Mouse (Mus musculus): ENCODE data around the gene Cfap77. TPM values are rescaled to one million over a fixed set of nuclear protein-coding genes. Genes with fewer than 3 reads are reported as not detected.
A peak's percentile ranks its signal among the peaks of the same experiment; 100 is the strongest.
"Not testable (repeated sequence)": the region's sequence is repeated elsewhere in the genome, so short reads cannot be mapped to it uniquely, and the experiment has no call there.

The Cfap77 gene
- total and polyA plus RNA-seq, 2 experiments from 2014 or later = 1.3 to 3.3 TPM

DNA sequence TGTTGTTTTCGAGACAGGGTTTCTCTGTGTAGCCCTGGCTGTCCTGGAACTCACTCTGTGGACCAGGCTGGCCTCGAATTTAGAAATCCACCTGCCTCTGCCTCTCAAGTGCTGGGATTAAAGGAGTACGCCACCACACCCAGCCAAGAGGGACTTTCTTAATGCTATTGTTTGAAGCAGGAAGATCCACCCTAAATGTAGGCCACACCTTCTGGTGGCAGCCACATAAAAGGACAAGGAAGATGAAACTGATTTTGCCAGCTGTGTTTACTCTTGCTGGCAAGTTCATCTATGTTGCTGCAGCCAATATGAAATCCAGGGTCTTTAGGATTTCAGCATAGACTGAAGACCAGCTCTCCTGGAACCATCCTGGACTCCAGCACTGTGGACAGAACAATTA lies 42.6 kb upstream of the Cfap77 start:
- WGBS = 82% methylated on average over 3 of the region's 3 CpGs
- TF ChIP-seq CTCF (IDR thresholded peaks at IDR 0.05) = no peak
- DNase-seq (ENCODE audit: low spot score) (no peak), ATAC-seq (ENCODE audit: low FRiP score) (no peak)
- Histone ChIP-seq H3K27me3 (ENCODE audit: insufficient read depth, low read length) (no peaks in the 10 kb centered on the region), H3K9ac (replicated peaks; ENCODE audit: low read length, poor library complexity, severe bottlenecking) (no peak overlapping the region), H3K4me1 (ENCODE audit: insufficient read depth, low read length) (no peaks in the 10 kb centered on the region), H3K9me3 (ENCODE audit: low read length) (no peaks in the 10 kb centered on the region), H3K4me3 (ENCODE audit: low read depth, low read length) (no peak overlapping the region), H3K4me2 (ENCODE audit: low read depth, low read length, poor library complexity, severe bottlenecking) (no peak overlapping the region), H3K27ac (ENCODE audit: low read depth, low read length) (no peak overlapping the region), H3K36me3 (ENCODE audit: insufficient read depth, low read length) (no peaks in the 10 kb centered on the region)

DNA sequence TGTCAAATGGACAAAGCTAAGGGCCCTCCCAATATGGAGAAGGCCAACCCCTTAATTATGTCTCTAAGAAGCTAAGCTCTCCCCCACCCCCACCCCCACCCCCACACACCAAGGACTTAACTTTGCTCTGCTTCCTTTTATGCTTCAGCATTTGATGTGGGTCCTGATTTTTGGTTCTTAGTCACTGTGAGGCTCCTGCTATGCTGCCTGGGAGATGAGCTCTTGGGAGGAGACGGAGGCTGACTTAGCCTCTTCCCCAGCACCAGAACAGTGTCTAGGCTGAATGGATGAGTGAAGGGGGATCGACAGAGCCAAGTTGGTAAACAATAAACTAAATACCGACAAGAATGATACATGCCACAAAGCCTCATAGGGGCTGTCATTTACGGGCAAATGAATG lies 41.9 kb upstream of the Cfap77 start:
- H3K27me3 ChIP-seq (ENCODE audit: insufficient read depth, low read length) = no peaks in the 10 kb centered on the region
- no peak overlapping the region for H3K4me2 ChIP-seq (ENCODE audit: low read depth, low read length, poor library complexity, severe bottlenecking)
- no peak overlapping the region for H3K4me3 ChIP-seq (ENCODE audit: low read depth, low read length)
- H3K36me3 ChIP-seq (ENCODE audit: insufficient read depth, low read length) = no peaks in the 10 kb centered on the region
- H3K4me1 ChIP-seq (ENCODE audit: insufficient read depth, low read length) = no peaks in the 10 kb centered on the region
- H3K9ac ChIP-seq (replicated peaks; ENCODE audit: low read length, poor library complexity, severe bottlenecking) = no peak overlapping the region
- 40% methylated on average over 4 of the region's 4 CpGs for WGBS
- no peaks in the 10 kb centered on the region for H3K9me3 ChIP-seq (ENCODE audit: low read length)
- no peak overlapping the region for H3K27ac ChIP-seq (ENCODE audit: low read depth, low read length)
- TF ChIP-seq CTCF (IDR thresholded peaks at IDR 0.05) = no peak
- DNase-seq (ENCODE audit: low spot score) = no peak
- no peak for ATAC-seq (ENCODE audit: low FRiP score)

DNA sequence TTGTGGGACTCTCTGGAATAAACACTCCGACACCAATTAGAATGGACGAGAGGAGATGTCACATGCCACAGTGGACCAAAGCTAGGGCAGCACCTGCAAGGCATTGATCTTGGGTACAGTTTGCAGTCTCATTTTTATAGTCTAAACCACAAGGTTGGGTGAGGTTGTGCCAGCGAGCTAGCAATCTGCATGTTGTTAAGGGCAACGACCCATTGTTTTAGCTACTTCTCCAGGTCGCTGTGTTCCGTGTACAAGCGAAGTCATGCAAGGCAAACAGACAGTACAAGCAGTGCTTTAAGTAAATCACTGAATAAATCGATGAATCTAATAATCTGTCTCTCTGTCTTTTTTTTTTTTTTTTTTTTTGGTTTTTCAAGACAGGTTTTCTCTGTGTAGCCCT lies 40.8 kb upstream of the Cfap77 start:
- no peaks in the 10 kb centered on the region for H3K9me3 ChIP-seq (ENCODE audit: low read length)
- no peak overlapping the region for H3K9ac ChIP-seq (replicated peaks; ENCODE audit: low read length, poor library complexity, severe bottlenecking)
- H3K27ac ChIP-seq (ENCODE audit: low read depth, low read length) = no peak overlapping the region
- DNase-seq (ENCODE audit: low spot score) (no peak), ATAC-seq (ENCODE audit: low FRiP score) (no peak)
- no peak for TF ChIP-seq CTCF (IDR thresholded peaks at IDR 0.05)
- H3K36me3 ChIP-seq (ENCODE audit: insufficient read depth, low read length) = no peaks in the 10 kb centered on the region
- 94% methylated on average over 8 of the region's 8 CpGs for WGBS
- H3K4me2 ChIP-seq (ENCODE audit: low read depth, low read length, poor library complexity, severe bottlenecking) = no peak overlapping the region
- H3K4me3 ChIP-seq (ENCODE audit: low read depth, low read length) = no peak overlapping the region
- H3K4me1 ChIP-seq (ENCODE audit: insufficient read depth, low read length) = no peaks in the 10 kb centered on the region
- H3K27me3 ChIP-seq (ENCODE audit: insufficient read depth, low read length) = no peaks in the 10 kb centered on the region

GRCm38 (mm10) chr2:29089276-29089675 lies 34.4 kb upstream of the Cfap77 start:
- not testable (repeated sequence) for H3K27ac ChIP-seq (ENCODE audit: low read depth, low read length); H3K4me1 ChIP-seq (ENCODE audit: insufficient read depth, low read length); H3K4me3 ChIP-seq (ENCODE audit: low read depth, low read length); H3K9ac ChIP-seq (replicated peaks; ENCODE audit: low read length, poor library complexity, severe bottlenecking); ATAC-seq (ENCODE audit: low FRiP score); H3K4me2 ChIP-seq (ENCODE audit: low read depth, low read length, poor library complexity, severe bottlenecking); DNase-seq (ENCODE audit: low spot score); H3K9me3 ChIP-seq (ENCODE audit: low read length); H3K27me3 ChIP-seq (ENCODE audit: insufficient read depth, low read length)
- peaks cover 22% of the 10 kb centered on the region for H3K36me3 ChIP-seq (ENCODE audit: insufficient read depth, low read length)
- 77% methylated on average over 6 of the region's 6 CpGs for WGBS

DNA sequence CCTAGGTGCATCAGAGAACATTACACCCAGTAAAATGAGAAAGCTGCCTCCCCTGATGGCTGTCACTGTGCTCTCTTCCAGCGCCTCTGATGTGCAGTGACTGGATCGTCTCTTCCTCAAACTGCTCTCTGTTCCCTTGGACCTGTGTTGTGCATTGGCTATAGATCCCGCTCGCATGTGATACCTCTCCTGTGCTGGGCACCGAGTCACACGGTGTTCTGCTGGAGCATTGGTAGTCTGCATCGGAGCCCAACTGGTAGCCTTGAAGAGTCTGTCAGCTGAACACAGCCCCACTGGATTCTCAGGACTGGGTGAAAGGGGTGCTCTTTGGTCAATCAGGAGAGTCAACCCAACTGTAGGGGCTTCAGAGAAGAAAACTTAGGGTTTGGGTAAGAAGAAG lies 31.2 kb upstream of the Cfap77 start:
- 96% methylated on average over 7 of the region's 7 CpGs for WGBS
- H3K27ac ChIP-seq (ENCODE audit: low read depth, low read length) = no peak overlapping the region
- H3K4me2 ChIP-seq (ENCODE audit: low read depth, low read length, poor library complexity, severe bottlenecking) = no peak overlapping the region
- no peaks in the 10 kb centered on the region for H3K4me1 ChIP-seq (ENCODE audit: insufficient read depth, low read length)
- H3K9me3 ChIP-seq (ENCODE audit: low read length) = no peaks in the 10 kb centered on the region
- peaks cover 47% of the 10 kb centered on the region for H3K36me3 ChIP-seq (ENCODE audit: insufficient read depth, low read length)
- H3K4me3 ChIP-seq (ENCODE audit: low read depth, low read length) = no peak overlapping the region
- DNase-seq (ENCODE audit: low spot score) (no peak), ATAC-seq (ENCODE audit: low FRiP score) (no peak)
- no peak overlapping the region for H3K9ac ChIP-seq (replicated peaks; ENCODE audit: low read length, poor library complexity, severe bottlenecking)
- TF ChIP-seq CTCF (IDR thresholded peaks at IDR 0.05) = no peak
- H3K27me3 ChIP-seq (ENCODE audit: insufficient read depth, low read length) = no peaks in the 10 kb centered on the region

DNA sequence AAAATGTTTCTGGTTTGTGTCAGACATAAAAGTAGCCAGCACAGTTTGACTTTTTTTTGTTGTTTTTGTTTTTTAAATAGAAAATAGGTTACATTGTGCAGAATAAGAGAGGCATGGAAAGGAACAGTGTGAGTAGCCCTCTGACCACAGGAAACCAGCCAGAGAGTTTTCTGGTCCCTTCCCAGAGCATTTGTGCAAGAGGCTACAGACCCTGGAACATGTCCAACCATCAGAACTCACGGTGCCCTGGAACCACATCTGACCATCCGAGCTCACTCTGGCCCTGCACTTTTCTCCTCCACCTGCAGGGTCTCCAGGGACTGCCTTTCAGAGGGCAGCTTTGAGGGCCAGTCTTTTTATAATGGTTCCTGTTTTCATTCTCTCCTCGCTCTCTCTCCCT lies 27.1 kb upstream of the Cfap77 start:
- Histone ChIP-seq H3K9ac (replicated peaks; ENCODE audit: low read length, poor library complexity, severe bottlenecking) (no peak overlapping the region), H3K9me3 (ENCODE audit: low read length) (no peaks in the 10 kb centered on the region), H3K4me1 (ENCODE audit: insufficient read depth, low read length) (no peaks in the 10 kb centered on the region), H3K27me3 (ENCODE audit: insufficient read depth, low read length) (no peaks in the 10 kb centered on the region), H3K36me3 (ENCODE audit: insufficient read depth, low read length) (peaks cover 67% of the 10 kb centered on the region), H3K4me3 (ENCODE audit: low read depth, low read length) (no peak overlapping the region), H3K4me2 (ENCODE audit: low read depth, low read length, poor library complexity, severe bottlenecking) (no peak overlapping the region), H3K27ac (ENCODE audit: low read depth, low read length) (no peak overlapping the region)
- ATAC-seq (ENCODE audit: low FRiP score) (no peak), DNase-seq (ENCODE audit: low spot score) (no peak)
- peak; percentile 3; the same call in 1 of the 2 replicates for TF ChIP-seq CTCF (IDR thresholded peaks at IDR 0.05)
- WGBS = 73% methylated on average over 3 of the region's 3 CpGs
